Mouse (Mus musculus): ENCODE data around the gene Mad1l1.

Mad1l1 gene

GRCm38 (mm10) chr5:140331615-140332512 lies 10.5 kb upstream of the Mad1l1 start, which contains the start of gene Mrm2:
Mrm2 (minus strand) TSS chr5:140331898.
- peak; percentile 83 to 92 for DNase-seq (ENCODE audit: low spot score in 2 of 2)

GRCm38 (mm10) chr5:140324058-140324457 lies 2.7 kb upstream of the Mad1l1 start:
- DNase-seq (ENCODE audit: low spot score in 2 of 2) = no peak

GRCm38 (mm10) chr5:140321756-140322575 lies 614 bp upstream of the Mad1l1 start:
- no peak for DNase-seq (ENCODE audit: low spot score in 2 of 2)

- no peak for DNase-seq (ENCODE audit: low spot score in 2 of 2)
These were observed 4.6 kb downstream of the Mad1l1 start for GRCm38 (mm10) chr5:140316716-140317115.

- DNase-seq (ENCODE audit: low spot score in 2 of 2) = no peak
These were observed 13.8 kb downstream of the Mad1l1 start for GRCm38 (mm10) chr5:140307602-140308001.

GRCm38 (mm10) chr5:140306016-140306415 lies 15.3 kb downstream of the Mad1l1 start:
- no peak for DNase-seq (ENCODE audit: low spot score in 2 of 2)

- DNase-seq (ENCODE audit: low spot score in 2 of 2) = no peak
These were observed 23.1 kb downstream of the Mad1l1 start for GRCm38 (mm10) chr5:140298291-140298690.

GRCm38 (mm10) chr5:140292152-140292551 lies 29.2 kb downstream of the Mad1l1 start:
- peak; percentile 26 to 67 for DNase-seq (ENCODE audit: low spot score in 2 of 2)

GRCm38 (mm10) chr5:140289161-140289560 lies 32.2 kb downstream of the Mad1l1 start:
- no peak for DNase-seq (ENCODE audit: low spot score in 2 of 2)

GRCm38 (mm10) chr5:140288287-140288686 lies 33.1 kb downstream of the Mad1l1 start:
- no peak for DNase-seq (ENCODE audit: low spot score in 2 of 2)

- DNase-seq (ENCODE audit: low spot score in 2 of 2) = no peak
These were observed 36.6 kb downstream of the Mad1l1 start for GRCm38 (mm10) chr5:140284761-140285160.

- no peak for DNase-seq (ENCODE audit: low spot score in 2 of 2)
These were observed 37.3 kb downstream of the Mad1l1 start for GRCm38 (mm10) chr5:140284011-140284410.

GRCm38 (mm10) chr5:140282900-140283299 lies 38.5 kb downstream of the Mad1l1 start:
- no peak for DNase-seq (ENCODE audit: low spot score in 2 of 2)

GRCm38 (mm10) chr5:140282376-140282775 lies 39.0 kb downstream of the Mad1l1 start:
- no peak for DNase-seq (ENCODE audit: low spot score in 2 of 2)

- DNase-seq (ENCODE audit: low spot score in 2 of 2) = no peak
These were observed 41.1 kb downstream of the Mad1l1 start for GRCm38 (mm10) chr5:140280205-140280604.

GRCm38 (mm10) chr5:140276779-140277178 lies 44.6 kb downstream of the Mad1l1 start:
- no peak for DNase-seq (ENCODE audit: low spot score in 2 of 2)

- no peak for DNase-seq (ENCODE audit: low spot score in 2 of 2)
These were observed 50.2 kb downstream of the Mad1l1 start for GRCm38 (mm10) chr5:140270976-140271685.

GRCm38 (mm10) chr5:140268396-140268795 lies 53.0 kb downstream of the Mad1l1 start:
- no peak for DNase-seq (ENCODE audit: low spot score in 2 of 2)

GRCm38 (mm10) chr5:140267061-140267460 lies 54.3 kb downstream of the Mad1l1 start:
- DNase-seq (ENCODE audit: low spot score in 2 of 2) = no peak

GRCm38 (mm10) chr5:140264825-140265575 lies 56.4 kb downstream of the Mad1l1 start:
- DNase-seq (ENCODE audit: low spot score in 2 of 2) = no peak
